Mouse (Mus musculus): ENCODE data around the gene Plp2. TPM values are rescaled to one million over a fixed set of nuclear protein-coding genes. Genes with fewer than 3 reads are reported as not detected.

Plp2 gene
- polyA plus RNA-seq, 1 experiment from 2014 or later: 63.2 TPM

DNA sequence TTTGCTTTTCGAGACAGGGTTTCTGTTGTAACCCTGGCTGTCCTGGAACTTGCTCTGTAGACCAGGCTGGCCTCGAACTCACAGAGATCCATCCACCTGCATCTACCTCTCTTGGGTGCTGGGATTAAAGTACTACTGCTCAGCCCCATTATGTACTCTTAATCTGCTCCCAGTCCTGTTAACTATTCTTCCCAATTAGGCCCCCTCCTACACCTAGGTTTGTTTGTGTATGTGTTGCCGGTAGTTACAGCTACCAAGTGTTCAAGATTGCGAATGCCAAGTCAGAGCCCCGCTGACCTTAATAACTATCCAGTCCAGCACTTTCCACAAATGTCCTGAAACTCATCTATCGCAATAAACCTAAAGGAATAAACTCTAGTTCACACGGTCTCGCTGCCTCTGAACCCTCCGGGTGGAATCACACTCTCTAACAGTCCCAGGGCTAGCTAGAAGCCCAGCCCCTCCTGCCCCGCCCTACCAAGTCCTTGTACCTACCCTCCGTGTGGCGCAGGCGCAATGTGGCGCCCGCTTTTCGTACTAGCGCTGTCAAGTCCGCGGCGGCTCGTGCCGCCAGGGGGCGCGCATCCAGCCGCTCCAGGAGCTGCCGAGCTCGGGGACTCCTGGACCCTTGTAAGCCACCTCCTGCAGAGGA, 8.3 kb upstream of the Plp2 start:
- WGBS: 28% methylated on average over 27 of the region's 27 CpGs
- H3K36me3 ChIP-seq: no peaks in the 10 kb centered on the region
- no peaks in the 10 kb centered on the region for H3K9me3 ChIP-seq
- no peak overlapping the region for H3K27ac ChIP-seq
- H3K27me3 ChIP-seq: no peaks in the 10 kb centered on the region
- peak overlapping the region; percentile 44 for H3K4me2 ChIP-seq (replicated peaks)
- H3K4me3 ChIP-seq: peak overlapping the region; percentile 11; the same call in 1 of the 2 replicates
- ATAC-seq (ENCODE audit: insufficient number of reproducible peaks, insufficient read depth, low FRiP score, low TSS enrichment): peak; percentile 86
- no peaks in the 10 kb centered on the region for H3K4me1 ChIP-seq
- no peak overlapping the region for H3K9ac ChIP-seq

DNA sequence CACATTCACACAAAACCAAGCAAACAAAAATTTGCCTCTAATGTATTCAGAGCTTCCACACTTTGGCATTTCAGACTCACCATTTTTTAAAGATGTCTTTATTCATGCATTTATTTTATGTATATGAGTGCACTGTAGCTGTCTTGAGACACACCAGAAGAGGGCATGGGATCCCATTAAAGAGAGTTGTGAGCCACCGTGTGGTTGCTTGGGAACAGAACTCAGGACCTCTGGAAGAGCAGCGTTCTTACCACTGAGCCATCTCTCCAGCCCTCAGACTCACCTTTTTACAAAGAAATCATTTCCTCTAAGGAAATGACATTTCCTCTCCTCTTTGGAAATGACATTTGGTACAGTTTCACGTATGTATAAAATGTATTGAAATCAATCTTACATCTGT, 7.8 kb upstream of the Plp2 start:
- no peak overlapping the region for H3K4me2 ChIP-seq (replicated peaks)
- no peaks in the 10 kb centered on the region for H3K9me3 ChIP-seq
- ATAC-seq (ENCODE audit: insufficient number of reproducible peaks, insufficient read depth, low FRiP score, low TSS enrichment): no peak
- no peaks in the 10 kb centered on the region for H3K27me3 ChIP-seq
- H3K4me1 ChIP-seq: no peaks in the 10 kb centered on the region
- no peaks in the 10 kb centered on the region for H3K36me3 ChIP-seq
- WGBS: 46% methylated on average over 3 of the region's 3 CpGs
- no peak overlapping the region for H3K9ac ChIP-seq
- no peak overlapping the region for H3K4me3 ChIP-seq
- H3K27ac ChIP-seq: no peak overlapping the region

DNA sequence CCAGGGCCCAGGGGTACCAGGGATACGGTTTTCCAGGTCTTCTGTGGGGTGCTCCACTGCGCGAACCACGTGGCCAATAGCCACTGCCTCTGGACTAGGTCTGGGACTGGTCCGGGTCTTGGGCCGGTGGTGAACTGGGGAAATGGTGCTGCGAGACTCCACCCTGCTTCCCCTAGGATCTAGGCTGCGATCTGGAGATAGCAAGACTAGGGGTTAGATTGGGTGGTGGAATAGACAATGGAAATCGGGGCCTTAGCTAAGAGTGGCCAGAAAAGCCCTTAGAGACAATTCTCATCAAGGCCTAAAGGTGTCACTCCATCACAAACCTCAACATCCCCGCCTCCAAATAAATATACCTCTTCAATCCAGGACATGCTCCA, 3.8 kb upstream of the Plp2 start:
- Histone ChIP-seq H3K27me3 (no peaks in the 10 kb centered on the region), H3K27ac (no peak overlapping the region), H3K4me2 (replicated peaks) (peak overlapping the region; percentile 42), H3K9me3 (no peaks in the 10 kb centered on the region), H3K36me3 (no peaks in the 10 kb centered on the region), H3K4me3 (peak overlapping the region; percentile 21; the same call in 1 of the 2 replicates), H3K4me1 (no peaks in the 10 kb centered on the region), H3K9ac (no peak overlapping the region)
- ATAC-seq (ENCODE audit: insufficient number of reproducible peaks, insufficient read depth, low FRiP score, low TSS enrichment): no peak
- 33% methylated on average over 10 of the region's 10 CpGs for WGBS

DNA sequence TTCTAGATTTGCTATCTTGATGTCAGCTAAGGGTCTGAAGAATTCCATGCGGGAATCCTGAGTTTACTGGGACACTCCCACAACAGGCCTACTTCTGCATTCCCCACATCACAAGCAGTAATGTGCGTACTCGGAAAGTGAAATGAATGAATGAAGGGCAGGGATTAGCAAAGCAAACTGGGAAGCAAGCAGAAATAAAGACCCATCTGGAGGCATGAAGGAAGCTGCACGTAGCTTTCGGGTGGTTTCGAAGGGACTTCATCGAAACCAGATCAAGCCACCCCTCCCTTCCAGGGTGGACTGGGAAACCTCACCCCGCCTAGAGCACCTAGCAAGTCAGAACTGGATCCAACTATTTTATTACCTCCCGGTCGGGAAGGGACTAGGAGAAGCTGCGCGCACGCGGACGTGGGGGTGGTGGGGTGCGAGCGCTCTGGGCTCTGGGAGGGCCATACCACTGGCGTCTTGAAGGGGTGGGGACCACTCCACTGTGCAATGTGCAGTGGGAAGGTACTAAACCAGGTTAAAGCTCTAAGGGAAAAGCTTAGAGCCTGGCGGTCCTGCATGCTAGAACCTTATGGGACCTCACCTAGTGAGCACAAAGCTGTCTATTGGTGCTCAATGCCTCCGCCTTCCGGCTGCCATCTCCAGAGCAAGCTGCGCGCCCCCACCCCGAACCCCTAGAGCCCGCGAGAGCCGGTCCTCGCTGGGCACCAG, 3.3 kb upstream of the Plp2 start:
- Histone ChIP-seq H3K27ac (peak overlapping the region; percentile 41; the same call in 1 of the 2 replicates), H3K36me3 (no peaks in the 10 kb centered on the region), H3K4me1 (no peaks in the 10 kb centered on the region), H3K9me3 (no peaks in the 10 kb centered on the region), H3K4me2 (replicated peaks) (peak overlapping the region; percentile 42), H3K9ac (no peak overlapping the region), H3K27me3 (no peaks in the 10 kb centered on the region), H3K4me3 (peak overlapping the region; percentile 21; the same call in 1 of the 2 replicates)
- ATAC-seq (ENCODE audit: insufficient number of reproducible peaks, insufficient read depth, low FRiP score, low TSS enrichment): 0 out of 2 replicates have a peak, but pooled peaks have one; percentile 19
- 34% methylated on average over 28 of the region's 28 CpGs for WGBS

DNA sequence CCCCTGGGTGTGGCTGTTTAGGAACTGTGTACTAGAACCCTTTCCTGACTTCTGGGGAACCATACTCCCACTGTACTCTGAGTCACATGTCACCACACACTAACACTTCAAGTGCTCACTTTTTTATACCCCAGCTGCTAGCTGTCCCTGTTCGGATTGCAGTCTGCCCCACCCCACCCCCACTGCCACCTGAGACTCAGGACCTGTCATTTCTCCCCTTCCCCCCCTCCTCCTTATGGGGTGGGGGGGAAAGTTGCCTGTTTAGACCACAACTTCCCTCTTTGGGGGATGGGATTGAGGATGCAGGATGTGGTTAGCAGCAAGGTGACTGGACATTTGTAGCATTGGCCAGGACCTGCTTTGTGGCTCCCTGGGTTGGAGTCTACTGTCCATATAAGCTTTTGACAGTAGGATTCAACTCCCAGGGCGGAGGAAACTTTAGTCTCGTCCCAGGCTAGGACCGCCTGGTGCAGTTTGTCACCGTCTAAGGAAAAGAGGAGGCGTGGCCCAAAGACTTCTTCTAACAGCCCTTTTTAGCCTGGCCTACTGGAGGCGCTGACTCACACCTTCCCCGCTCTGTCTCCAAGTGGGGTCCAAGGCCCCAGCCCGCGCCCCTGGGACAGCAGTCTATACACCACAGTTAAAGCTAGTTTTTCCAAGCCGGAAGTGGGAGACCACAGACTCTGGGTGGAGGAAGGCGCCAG, 2.5 kb upstream of the Plp2 start:
- H3K27me3 ChIP-seq: no peaks in the 10 kb centered on the region
- WGBS: 34% methylated on average over 12 of the region's 12 CpGs
- H3K9ac ChIP-seq: no peak overlapping the region
- H3K4me1 ChIP-seq: no peaks in the 10 kb centered on the region
- H3K4me2 ChIP-seq (replicated peaks): peak overlapping the region; percentile 42; the same call in 1 of the 2 replicates
- ATAC-seq (ENCODE audit: insufficient number of reproducible peaks, insufficient read depth, low FRiP score, low TSS enrichment): no peak
- no peaks in the 10 kb centered on the region for H3K36me3 ChIP-seq
- no peaks in the 10 kb centered on the region for H3K9me3 ChIP-seq
- H3K27ac ChIP-seq: no peak overlapping the region
- no peak overlapping the region for H3K4me3 ChIP-seq

DNA sequence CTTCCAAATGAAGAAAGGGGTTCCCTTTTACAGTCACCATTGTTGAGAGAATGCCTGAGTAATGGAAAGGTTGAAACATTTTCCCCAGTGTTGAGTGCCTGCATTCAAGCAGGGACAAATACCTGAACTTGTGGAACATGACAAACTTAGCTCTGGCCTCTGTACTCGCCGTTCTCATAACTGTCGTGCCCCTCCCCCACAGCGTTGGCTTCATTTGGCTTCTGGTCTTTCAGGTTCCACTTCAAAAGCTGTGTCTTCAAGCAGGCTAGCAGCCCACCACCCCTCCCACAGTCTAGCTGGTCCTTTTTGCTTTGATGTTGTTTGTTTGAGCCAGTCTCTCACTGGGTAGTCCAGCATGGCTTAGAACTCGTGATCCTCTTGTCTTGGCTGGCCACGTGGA, 1.5 kb upstream of the Plp2 start:
- Histone ChIP-seq H3K4me3 (no peak overlapping the region), H3K4me2 (replicated peaks) (no peak overlapping the region), H3K4me1 (no peaks in the 10 kb centered on the region), H3K9me3 (no peaks in the 10 kb centered on the region), H3K36me3 (no peaks in the 10 kb centered on the region), H3K27ac (no peak overlapping the region), H3K9ac (no peak overlapping the region), H3K27me3 (no peaks in the 10 kb centered on the region)
- ATAC-seq (ENCODE audit: insufficient number of reproducible peaks, insufficient read depth, low FRiP score, low TSS enrichment): no peak
- 50% methylated on average over 6 of the region's 6 CpGs for WGBS

DNA sequence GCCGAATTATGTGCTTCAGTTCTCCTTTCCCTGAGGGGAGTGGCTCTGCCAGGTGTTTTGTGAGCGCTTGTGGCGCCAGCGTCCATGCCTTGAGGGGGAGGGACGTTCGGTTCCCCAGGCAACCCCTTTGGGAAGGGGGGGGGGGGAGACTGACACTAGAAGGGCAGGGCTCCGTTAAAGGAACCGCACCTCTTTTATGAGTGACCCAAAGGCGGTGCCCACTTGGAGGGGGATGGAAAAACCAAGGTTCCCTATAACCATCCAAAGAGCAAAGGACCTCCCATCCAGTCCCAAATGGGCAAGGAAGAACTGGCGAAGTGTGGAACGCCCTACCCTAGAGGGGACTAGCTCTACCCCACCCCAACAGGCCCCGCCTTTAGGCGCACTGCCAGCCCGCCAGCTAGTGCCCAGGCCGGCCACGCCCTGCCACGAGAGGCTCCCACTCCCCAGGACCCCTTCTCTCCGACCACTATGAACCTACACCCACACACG, 754 bp downstream of the Plp2 start:
- H3K9me3 ChIP-seq: no peaks in the 10 kb centered on the region
- 0 out of 2 replicates have a peak overlapping the region, but pooled peaks have one; percentile 50 for H3K27ac ChIP-seq
- peak overlapping the region; percentile 48 for H3K4me2 ChIP-seq (replicated peaks)
- no peaks in the 10 kb centered on the region for H3K27me3 ChIP-seq
- WGBS: 30% methylated on average over 19 of the region's 19 CpGs
- no peaks in the 10 kb centered on the region for H3K4me1 ChIP-seq
- H3K36me3 ChIP-seq: no peaks in the 10 kb centered on the region
- H3K9ac ChIP-seq: peak overlapping the region; percentile 53; the same call in 1 of the 2 replicates
- peak; percentile 55 for ATAC-seq (ENCODE audit: insufficient number of reproducible peaks, insufficient read depth, low FRiP score, low TSS enrichment)
- H3K4me3 ChIP-seq: peak overlapping the region; percentile 46

DNA sequence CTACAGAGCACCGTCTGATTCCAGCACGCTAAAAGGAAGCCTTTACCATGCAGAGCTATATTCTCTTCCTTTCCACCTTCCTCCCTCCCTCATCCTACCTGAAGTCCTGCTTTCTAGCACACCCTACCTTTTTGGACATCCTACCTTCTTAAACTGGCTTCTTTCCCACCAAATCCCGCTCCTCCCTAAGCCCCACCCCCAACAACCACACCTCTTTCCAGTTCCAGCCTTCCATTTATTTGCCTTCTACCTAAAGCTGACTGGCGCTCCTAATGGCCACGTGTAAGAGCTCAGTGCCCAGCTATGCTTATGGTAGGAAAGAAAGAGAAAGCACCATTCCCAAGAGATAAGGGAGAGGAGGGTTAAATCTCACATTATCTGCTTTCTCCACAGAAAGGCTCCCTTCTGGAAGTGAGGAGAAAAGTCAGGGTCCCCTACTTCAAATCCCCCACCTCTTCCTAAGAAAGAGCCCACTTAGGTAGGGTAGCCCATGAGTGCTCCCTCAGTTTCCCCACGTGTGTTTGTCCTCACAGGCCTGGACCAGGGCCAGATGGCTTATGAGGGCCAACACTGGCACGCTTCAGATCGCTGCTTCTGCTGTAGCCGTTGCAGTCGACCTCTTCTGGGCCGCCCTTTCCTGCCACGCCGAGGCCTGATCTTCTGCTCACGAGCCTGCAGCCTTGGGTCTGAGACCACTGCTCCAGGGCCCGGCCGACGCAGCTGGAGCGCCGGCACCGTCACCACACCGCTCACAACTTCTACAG, 5.3 kb downstream of the Plp2 start:
- no peaks in the 10 kb centered on the region for H3K36me3 ChIP-seq

DNA sequence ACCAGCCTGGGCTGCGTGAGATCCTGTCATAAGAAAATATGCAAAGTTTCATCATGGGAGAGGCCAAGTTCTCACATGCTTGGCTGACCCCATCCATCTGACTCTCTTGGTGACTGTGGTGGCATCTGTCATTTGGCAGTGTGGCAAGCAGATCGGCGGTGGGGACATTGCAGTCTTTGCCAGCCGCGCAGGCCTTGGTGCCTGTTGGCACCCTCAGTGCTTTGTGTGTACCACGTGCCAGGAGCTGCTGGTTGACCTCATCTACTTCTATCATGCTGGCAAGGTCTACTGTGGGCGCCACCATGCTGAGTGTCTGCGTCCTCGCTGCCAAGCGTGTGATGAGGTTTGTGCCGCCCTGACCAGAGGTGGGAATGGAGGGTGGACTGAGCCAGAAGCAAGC, 6.4 kb downstream of the Plp2 start:
- Histone ChIP-seq H3K4me1 (no peaks in the 10 kb centered on the region), H3K9me3 (no peaks in the 10 kb centered on the region), H3K9ac (no peak overlapping the region), H3K27ac (no peak overlapping the region), H3K4me3 (no peak overlapping the region), H3K36me3 (no peaks in the 10 kb centered on the region), H3K4me2 (replicated peaks) (no peak overlapping the region), H3K27me3 (no peaks in the 10 kb centered on the region)
- ATAC-seq (ENCODE audit: insufficient number of reproducible peaks, insufficient read depth, low FRiP score, low TSS enrichment): no peak
- 86% methylated on average over 11 of the region's 11 CpGs for WGBS

More for the DNA sequence above, 5.3 kb downstream of the Plp2 start:
- no peaks in the 10 kb centered on the region for H3K27me3 ChIP-seq
- H3K4me1 ChIP-seq: no peaks in the 10 kb centered on the region
- no peak overlapping the region for H3K4me3 ChIP-seq
- H3K4me2 ChIP-seq (replicated peaks): no peak overlapping the region
- no peaks in the 10 kb centered on the region for H3K9me3 ChIP-seq
- H3K9ac ChIP-seq: no peak overlapping the region
- WGBS: 74% methylated on average over 21 of the region's 21 CpGs
- H3K27ac ChIP-seq: no peak overlapping the region
- no peak for ATAC-seq (ENCODE audit: insufficient number of reproducible peaks, insufficient read depth, low FRiP score, low TSS enrichment)

DNA sequence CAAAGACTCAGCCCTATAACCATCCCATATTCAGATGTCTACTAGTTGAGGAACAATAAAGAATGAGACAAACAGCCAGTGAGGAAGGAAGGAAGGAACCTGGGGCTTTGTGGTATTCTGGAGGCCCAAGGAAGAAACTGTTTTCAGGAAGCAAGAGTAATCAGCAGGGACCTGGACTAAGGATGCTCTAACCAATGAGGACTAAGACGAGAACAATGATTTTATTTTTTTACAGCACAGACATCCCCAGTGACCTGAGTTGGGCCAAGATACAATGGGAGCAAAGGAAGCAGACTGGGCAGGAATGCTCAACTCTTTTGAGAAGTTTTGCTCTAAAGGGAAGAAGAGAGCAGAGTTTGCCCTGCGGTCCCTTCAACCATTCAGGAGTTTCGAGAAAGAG, 8.3 kb downstream of the Plp2 start:
- Histone ChIP-seq H3K4me2 (replicated peaks) (no peak overlapping the region), H3K27me3 (no peaks in the 10 kb centered on the region), H3K9me3 (no peaks in the 10 kb centered on the region), H3K27ac (no peak overlapping the region), H3K36me3 (no peaks in the 10 kb centered on the region), H3K4me3 (no peak overlapping the region), H3K4me1 (no peaks in the 10 kb centered on the region), H3K9ac (no peak overlapping the region)
- no peak for ATAC-seq (ENCODE audit: insufficient number of reproducible peaks, insufficient read depth, low FRiP score, low TSS enrichment)
- 79% methylated on average over 3 of the region's 3 CpGs for WGBS

DNA sequence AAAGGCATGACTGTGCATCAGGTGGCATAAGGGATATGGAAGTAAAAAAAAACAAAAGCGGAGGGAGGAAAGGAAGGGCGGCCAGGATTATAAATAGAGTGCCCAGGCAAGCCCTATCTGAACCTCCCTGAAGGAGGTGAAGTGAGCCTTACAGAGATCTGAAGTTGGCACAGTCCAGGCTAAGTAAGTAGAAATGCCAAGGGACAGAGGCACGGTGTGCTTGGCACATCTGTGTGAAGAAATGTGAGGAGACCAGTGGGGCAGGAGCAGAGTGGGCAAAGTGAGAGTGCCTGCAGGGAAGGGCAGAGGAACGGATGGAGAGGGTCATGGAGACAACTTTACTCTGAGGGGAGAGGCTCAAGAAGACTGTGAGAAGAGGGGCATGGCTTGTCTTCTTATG, 10.1 kb downstream of the Plp2 start:
- Histone ChIP-seq H3K4me2 (replicated peaks) (no peak overlapping the region), H3K27me3 (no peaks in the 10 kb centered on the region), H3K4me1 (no peaks in the 10 kb centered on the region), H3K9me3 (no peaks in the 10 kb centered on the region), H3K9ac (no peak overlapping the region), H3K27ac (no peak overlapping the region), H3K36me3 (no peaks in the 10 kb centered on the region), H3K4me3 (no peak overlapping the region)
- WGBS: 81% methylated on average over 4 of the region's 4 CpGs
- ATAC-seq (ENCODE audit: insufficient number of reproducible peaks, insufficient read depth, low FRiP score, low TSS enrichment): no peak

All from embryonic facial prominence, embryonic 12.5 days (tissue).